Mouse (Mus musculus): ENCODE data around the gene Kpna1. TPM values are rescaled to one million over a fixed set of nuclear protein-coding genes. Genes with fewer than 3 reads are reported as not detected.

Gene Kpna1
- polyA plus RNA-seq, 1 experiment: 46.6 TPM

DNA sequence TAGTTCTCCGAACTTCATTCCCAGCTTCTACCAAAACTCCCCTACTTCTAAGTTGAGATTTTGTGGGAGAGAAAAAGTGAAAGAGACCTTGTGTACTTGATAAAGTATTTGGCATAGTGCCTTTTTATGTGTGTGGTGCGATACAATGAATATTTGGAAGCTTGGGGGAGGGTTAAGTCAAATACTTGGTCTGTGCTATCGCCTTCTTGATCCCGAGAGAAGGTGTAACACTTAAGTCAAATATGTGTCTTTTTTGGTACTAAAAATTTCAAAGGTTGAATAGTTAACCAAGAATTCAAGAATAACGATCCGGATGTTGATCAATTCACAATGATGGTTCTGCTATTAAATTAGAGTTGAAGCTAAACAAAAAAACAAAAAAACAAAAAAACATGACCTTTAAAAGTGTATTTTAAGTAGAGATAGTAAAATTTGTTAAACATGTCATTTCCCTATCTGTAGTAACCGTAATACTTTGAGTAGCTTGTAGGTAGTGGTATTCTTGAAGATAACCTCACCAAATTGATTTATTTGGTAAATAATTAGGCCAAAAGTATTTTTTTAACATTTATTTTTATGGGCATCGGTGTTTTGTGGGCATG, 94.0 kb downstream of the Kpna1 start:
- Histone ChIP-seq H3K27me3 (ENCODE audit: control insufficient read depth, insufficient read depth, low read length) (no peaks in the 10 kb centered on the region), H3K4me3 (replicated peaks; ENCODE audit: insufficient read depth, low read depth, low read length) (peak overlapping the region; percentile 93), H3K4me1 (ENCODE audit: control insufficient read depth, insufficient read depth, low read length) (no peaks in the 10 kb centered on the region; the same call in 1 of the 2 replicates), H3K27ac (ENCODE audit: insufficient read depth, low read length) (no peak overlapping the region)
- TF ChIP-seq CTCF (IDR thresholded peaks at IDR 0.05; ENCODE audit: borderline replicate concordance, insufficient read depth, low read depth, low read length) (no peak), POLR2A (IDR thresholded peaks at IDR 0.05; ENCODE audit: borderline replicate concordance, insufficient read depth, low read length) (no peak)
- DNase-seq: no peak
- 31% methylated on average over 8 of the region's 8 CpGs for WGBS

- no peak for DNase-seq
- Histone ChIP-seq H3K4me1 (ENCODE audit: control insufficient read depth, insufficient read depth, low read length) (no peaks in the 10 kb centered on the region), H3K27ac (ENCODE audit: insufficient read depth, low read length) (no peak overlapping the region), H3K4me3 (replicated peaks; ENCODE audit: insufficient read depth, low read depth, low read length) (no peak overlapping the region), H3K27me3 (ENCODE audit: control insufficient read depth, insufficient read depth, low read length) (no peaks in the 10 kb centered on the region)
- WGBS: 90% methylated on average over 3 of the region's 3 CpGs
- TF ChIP-seq CTCF (IDR thresholded peaks at IDR 0.05; ENCODE audit: borderline replicate concordance, insufficient read depth, low read depth, low read length) (no peak), POLR2A (IDR thresholded peaks at IDR 0.05; ENCODE audit: borderline replicate concordance, insufficient read depth, low read length) (no peak)
Observed at GRCm38 (mm10) chr16:36074772-36075171, 96.2 kb downstream of the Kpna1 start.

DNA sequence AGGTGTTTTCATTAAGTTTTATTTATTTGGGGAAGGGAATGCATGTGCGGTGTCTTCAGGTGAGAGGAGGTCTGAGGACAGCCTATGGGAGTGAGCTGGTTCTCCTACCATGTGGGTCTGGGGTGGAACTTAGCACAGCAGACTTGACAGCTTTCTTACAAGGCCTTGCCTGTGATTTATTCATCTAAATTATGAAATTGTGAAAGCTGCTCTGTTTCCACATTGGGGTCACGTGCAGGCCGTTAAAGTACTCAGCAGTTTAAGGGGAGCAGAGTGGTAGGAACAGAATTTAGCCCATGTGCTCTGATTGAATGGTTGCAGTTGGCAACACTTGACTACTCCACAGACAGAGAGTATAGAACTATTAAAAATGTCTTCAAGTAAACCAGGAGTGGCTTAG, 101.4 kb downstream of the Kpna1 start:
- no peak for TF ChIP-seq CTCF (IDR thresholded peaks at IDR 0.05; ENCODE audit: borderline replicate concordance, insufficient read depth, low read depth, low read length)
- no peak for TF ChIP-seq POLR2A (IDR thresholded peaks at IDR 0.05; ENCODE audit: borderline replicate concordance, insufficient read depth, low read length)
- DNase-seq: no peak
- WGBS: 97% methylated on average over 3 of the region's 3 CpGs
- H3K4me3 ChIP-seq (replicated peaks; ENCODE audit: insufficient read depth, low read depth, low read length): no peak overlapping the region
- no peak overlapping the region for H3K27ac ChIP-seq (ENCODE audit: insufficient read depth, low read length)
- H3K4me1 ChIP-seq (ENCODE audit: control insufficient read depth, insufficient read depth, low read length): no peaks in the 10 kb centered on the region
- H3K27me3 ChIP-seq (ENCODE audit: control insufficient read depth, insufficient read depth, low read length): no peaks in the 10 kb centered on the region

Other genes with a start within 250 kb of the Kpna1 start
- gene Dirc2, start 209.4 kb upstream of the Kpna1 start, polyA plus RNA-seq (2012; rRNA removed): 56.8 and 57.3 TPM in 2 replicates
- 5.7 and 6.1 TPM in 2 replicates for gene Hspbap1, start 208.4 kb upstream of the Kpna1 start, polyA plus RNA-seq (2012; rRNA removed)
- gene Parp14, start 107.2 kb upstream of the Kpna1 start, polyA plus RNA-seq (2012; rRNA removed): 1.2 TPM in 2 replicates
- gene Parp9, start 40.3 kb upstream of the Kpna1 start, polyA plus RNA-seq (2012; rRNA removed): 2.6 and 2.9 TPM in 2 replicates
- 2.2 and 2.5 TPM in 2 replicates for gene Dtx3l, start 39.6 kb upstream of the Kpna1 start, polyA plus RNA-seq (2012; rRNA removed)
- 5.1 and 6.4 TPM in 2 replicates for gene Wdr5b, start 62.4 kb downstream of the Kpna1 start, polyA plus RNA-seq (2012; rRNA removed)
- 163 and 166 TPM in 2 replicates for gene Fam162a, start 92.8 kb downstream of the Kpna1 start, polyA plus RNA-seq (2012; rRNA removed)
- 19.2 and 20.5 TPM in 2 replicates for gene Ccdc58, start 92.9 kb downstream of the Kpna1 start, polyA plus RNA-seq (2012; rRNA removed)
- gene Csta1, start 152.5 kb downstream of the Kpna1 start, polyA plus RNA-seq (2012; rRNA removed): not detected in 2 replicates
- not detected in 2 replicates for gene Stfa2l1, start 178.1 kb downstream of the Kpna1 start, polyA plus RNA-seq (2012; rRNA removed)
- not detected in 2 replicates for gene Gm5483, start 205.5 kb downstream of the Kpna1 start, polyA plus RNA-seq (2012; rRNA removed)
- gene Gm5416, start 231.7 kb downstream of the Kpna1 start, polyA plus RNA-seq (2012; rRNA removed): not detected in 2 replicates
- not detected in 2 replicates for gene 2010005H15Rik, start 242.7 kb downstream of the Kpna1 start, polyA plus RNA-seq (2012; rRNA removed)

Data from cerebellum, adult 2 months (tissue).